Mouse (Mus musculus) CH12.LX (cell line): ENCODE measurements around the gene Cdk14.

Experiments used
- BHLHE40 ChIP-seq: IDR thresholded peaks from 2 replicates; pipeline ENCODE4 v1.6.1; 2011; ENCODE audit warnings: mild to moderate bottlenecking, low read depth, low read length, improper control_type of control experiment
- CTCF ChIP-seq, 2 experiments: IDR thresholded peaks in 1 of 2; conservative IDR thresholded peaks in 1 of 2; 2 replicates each; pipeline ENCODE4 v1.5.1; 2011 to 2012; ENCODE audit warnings: low read depth in 2 of 2, low read length in 2 of 2, improper control_type of control experiment in 1 of 2, inconsistent platforms in 1 of 2, mild to moderate bottlenecking in 1 of 2, moderate library complexity in 1 of 2
- GABPA ChIP-seq: IDR thresholded peaks from 2 replicates; pipeline ENCODE4 v1.6.1; 2012; ENCODE audit warnings: low read depth, low read length, improper control_type of control experiment, inconsistent platforms; ENCODE audit not compliant: insufficient replicate concordance
- KAT2A ChIP-seq: IDR thresholded peaks from 2 replicates; pipeline ENCODE4 v1.6.1; 2012; ENCODE audit warnings: low read length, improper control_type of control experiment, inconsistent platforms; ENCODE audit not compliant: insufficient replicate concordance
- MAX ChIP-seq: IDR thresholded peaks from 2 replicates; pipeline ENCODE4 v1.6.1; 2011; ENCODE audit warnings: low read length, improper control_type of control experiment
- MAZ ChIP-seq: IDR thresholded peaks from 2 replicates; pipeline ENCODE4 v1.6.1; 2012; ENCODE audit warnings: low read depth, mild to moderate bottlenecking, inconsistent platforms, low read length, improper control_type of control experiment, moderate library complexity
- POLR2A ChIP-seq: IDR thresholded peaks from 2 replicates; pipeline ENCODE4 v1.6.1; 2011; ENCODE audit warnings: low read depth, mild to moderate bottlenecking, improper control_type of control experiment, low read length
- RCOR1 ChIP-seq: conservative IDR thresholded peaks from 2 replicates; pipeline ENCODE4 v1.6.1; 2012; ENCODE audit warnings: low read depth, mild to moderate bottlenecking, inconsistent platforms, low read length, improper control_type of control experiment
- TBP ChIP-seq: conservative IDR thresholded peaks from 2 replicates; pipeline ENCODE4 v1.6.1; 2011; ENCODE audit warnings: low read depth, low read length, improper control_type of control experiment
- TCF12 ChIP-seq: IDR thresholded peaks from 2 replicates; pipeline ENCODE4 v1.6.1; 2014; ENCODE audit warnings: low read depth, mild to moderate bottlenecking, inconsistent platforms, low read length, improper control_type of control experiment
- USF1 ChIP-seq: IDR thresholded peaks from 2 replicates; pipeline ENCODE4 v1.6.1; 2014; ENCODE audit warnings: low read depth, mild to moderate bottlenecking, inconsistent platforms, low read length, improper control_type of control experiment
- ZKSCAN1 ChIP-seq: IDR thresholded peaks from 2 replicates; pipeline ENCODE4 v1.6.1; 2012; ENCODE audit warnings: low read depth, inconsistent platforms, low read length, improper control_type of control experiment, borderline replicate concordance

DNA sequence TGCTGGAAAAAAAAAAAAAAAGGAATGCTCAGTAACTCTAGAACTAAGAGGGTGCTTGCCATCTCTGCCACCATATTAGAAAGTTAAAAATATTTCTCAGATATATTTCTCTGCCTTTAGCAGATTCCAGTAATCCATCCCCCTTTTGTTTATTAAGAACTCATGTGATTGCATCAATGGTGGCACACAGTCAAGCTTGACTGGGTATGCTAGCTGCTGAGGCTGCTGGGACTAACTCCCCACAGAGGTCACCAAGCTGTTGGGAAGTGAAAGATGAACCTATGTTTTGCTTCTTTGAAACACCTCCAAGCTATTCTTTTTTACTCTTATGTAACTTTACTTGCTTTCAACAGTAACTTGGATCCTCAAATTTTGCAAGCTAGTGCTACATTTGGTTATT is 618.1 kb downstream of the Cdk14 start:
- TF ChIP-seq POLR2A (no peak), MAZ (no peak), RCOR1 (no peak), GABPA (no peak), KAT2A (no peak), TBP (no peak), BHLHE40 (no peak), TCF12 (no peak), ZKSCAN1 (no peak), MAX (no peak), USF1 (no peak), CTCF (conservative IDR thresholded peaks at IDR 0.05 in 1 of 2, IDR thresholded peaks at IDR 0.05 in 1 of 2; ENCODE audit: low read depth in 2 of 2, low read length in 2 of 2) (no peak)
